Mouse (Mus musculus) embryo, embryonic 11.5 days (tissue): ENCODE results near the gene Eno4.
"Not testable (repeated sequence)": the region's sequence is repeated elsewhere in the genome, so short reads cannot be mapped to it uniquely, and the experiment has no call there.

ENCODE experiments used
- DNase-seq: peaks from one replicate; pipeline ENCODE4 v3.0.0-alpha.2; 2012; ENCODE audit warnings: low read depth, low spot score

Gene Eno4

DNA sequence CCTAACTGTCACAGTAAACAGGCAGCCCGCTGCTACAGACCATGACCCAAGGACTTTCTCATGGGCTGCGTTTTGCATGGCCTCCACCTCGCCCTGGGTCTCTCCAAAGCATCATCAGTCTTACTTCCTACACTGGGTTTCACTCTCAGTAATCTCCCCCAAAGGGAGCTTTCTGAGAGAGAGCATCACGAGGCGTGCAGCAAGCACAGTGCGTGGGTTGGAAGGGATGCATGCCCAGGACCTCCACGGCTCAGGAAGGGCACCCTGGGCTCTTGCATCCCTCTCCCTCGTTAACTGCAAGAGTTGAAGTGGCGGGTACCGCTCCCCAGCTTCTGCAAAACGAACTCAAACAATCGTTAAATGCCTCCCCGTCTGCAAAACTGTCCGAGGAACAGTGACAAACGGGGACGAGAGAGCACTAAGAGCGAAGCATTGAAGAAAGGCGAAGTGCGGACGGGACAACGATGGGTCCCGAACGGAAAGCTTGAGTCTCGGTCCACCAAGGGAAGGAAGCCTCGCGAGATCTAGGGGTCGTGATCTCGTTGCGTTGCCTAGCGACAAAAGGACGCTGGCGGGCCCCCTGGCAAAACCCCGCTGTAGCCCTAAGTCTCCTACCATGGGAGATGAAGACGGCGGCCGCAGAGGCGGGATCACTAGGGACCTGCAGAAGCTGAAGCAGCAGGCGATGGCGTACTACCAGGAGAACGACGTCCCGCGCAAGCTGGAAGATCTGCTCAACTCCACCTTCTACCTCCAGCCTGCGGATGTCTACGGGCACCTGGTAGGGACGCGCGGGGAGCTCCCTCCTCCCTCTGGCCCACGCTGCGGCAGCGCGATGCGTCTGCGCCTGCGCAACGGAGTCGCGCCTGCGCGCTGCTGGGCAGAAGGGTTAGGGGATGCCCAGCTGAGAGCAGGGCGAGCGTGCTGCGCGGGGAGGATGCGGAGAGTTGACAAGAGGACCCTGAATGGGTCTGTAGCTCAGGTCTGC is at the start of gene Eno4, which contains the start of gene Hspa12a:
Gene Eno4 (plus strand): TSS at position 585 of the 988 bp plus-strand sequence.
Gene Hspa12a (minus strand): TSS at position 814 of the 988 bp plus-strand sequence.
- peak; percentile 93 for DNase-seq

DNA sequence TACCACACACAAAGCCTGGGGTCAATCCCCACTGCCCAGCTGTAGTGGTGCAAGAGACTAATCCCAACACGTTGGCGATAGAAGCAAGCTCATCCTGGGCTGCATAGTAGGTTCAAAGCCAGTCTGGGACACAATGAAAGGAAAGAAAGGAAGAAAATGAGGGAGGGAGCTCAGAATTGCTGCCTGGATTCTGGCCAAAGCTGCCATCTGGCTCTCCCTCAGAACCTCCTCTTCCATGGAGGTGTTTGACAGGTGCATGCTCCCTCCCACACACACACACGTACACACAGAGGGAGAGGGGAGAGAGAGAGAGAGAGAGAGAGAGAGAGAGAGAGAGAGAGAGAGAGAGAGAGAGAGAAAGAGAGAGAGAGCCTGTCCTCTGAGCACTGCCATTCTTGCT is 47.0 kb upstream of the Eno4 start:
- no peak for DNase-seq

GRCm38 (mm10) chr19:58900471-58900870 is 42.8 kb upstream of the Eno4 start:
- not testable (repeated sequence) for DNase-seq

DNA sequence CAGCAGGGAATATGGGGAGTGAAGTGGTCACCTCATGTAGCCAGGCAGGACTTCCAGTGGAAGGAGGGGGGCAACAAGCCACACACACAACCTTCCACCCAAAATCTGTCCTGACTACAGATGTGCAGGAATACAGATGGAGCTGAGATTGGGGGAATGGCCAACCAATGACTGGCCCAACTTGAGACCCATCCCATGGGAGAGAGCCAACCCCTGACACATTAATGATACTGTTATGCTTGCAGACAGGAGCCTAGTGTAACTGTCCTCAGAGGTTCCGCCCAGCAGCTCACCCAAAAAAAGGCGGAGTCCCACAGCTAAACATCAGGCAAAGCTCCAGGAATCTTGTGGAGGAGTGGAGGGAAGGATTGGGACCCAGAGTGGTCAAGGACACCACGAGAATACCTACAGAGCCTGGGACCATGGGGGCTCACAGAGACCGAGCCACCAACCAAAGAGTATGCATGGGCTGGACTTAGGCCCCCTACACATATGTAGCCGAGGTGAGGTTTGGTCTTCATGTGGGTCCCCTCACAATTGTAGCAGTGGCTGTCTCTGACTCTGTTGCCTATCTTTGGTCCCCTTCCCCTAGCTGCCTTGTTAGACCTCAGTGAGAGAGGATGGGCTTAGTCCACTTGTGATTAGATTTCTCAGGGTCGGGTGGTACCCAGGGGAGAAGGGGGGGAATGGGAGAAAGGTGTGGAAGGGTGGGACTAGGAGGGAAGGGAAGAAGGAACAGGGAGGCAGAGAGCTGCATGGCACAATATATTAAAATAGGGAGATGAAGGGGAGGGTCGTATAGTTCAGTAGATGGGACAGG is 39.9 kb upstream of the Eno4 start:
- no peak for DNase-seq

GRCm38 (mm10) chr19:58903899-58904327 is 39.3 kb upstream of the Eno4 start:
- DNase-seq, result peak; percentile 65

GRCm38 (mm10) chr19:58906685-58907084 is 36.5 kb upstream of the Eno4 start:
- DNase-seq, result no peak

DNA sequence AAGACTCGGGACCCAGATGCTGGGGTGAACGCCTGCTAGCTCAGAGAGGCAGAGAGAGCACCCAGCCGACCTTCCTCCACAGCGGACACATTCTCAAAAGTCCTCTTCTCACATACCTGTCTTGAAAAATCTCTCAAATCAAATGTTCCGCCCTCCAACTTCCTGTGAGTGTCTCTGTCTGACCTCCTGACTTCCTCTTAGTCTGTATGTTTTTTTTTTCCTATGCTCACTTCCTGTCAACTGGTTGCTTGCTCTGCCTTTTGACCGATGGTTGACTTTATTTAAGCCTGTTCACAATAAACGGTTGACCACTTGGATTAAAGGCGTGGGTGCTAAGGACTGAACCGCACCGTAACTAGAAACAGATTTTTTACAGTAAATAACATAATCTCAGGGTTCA is 35.2 kb upstream of the Eno4 start:
- DNase-seq, result no peak

DNA sequence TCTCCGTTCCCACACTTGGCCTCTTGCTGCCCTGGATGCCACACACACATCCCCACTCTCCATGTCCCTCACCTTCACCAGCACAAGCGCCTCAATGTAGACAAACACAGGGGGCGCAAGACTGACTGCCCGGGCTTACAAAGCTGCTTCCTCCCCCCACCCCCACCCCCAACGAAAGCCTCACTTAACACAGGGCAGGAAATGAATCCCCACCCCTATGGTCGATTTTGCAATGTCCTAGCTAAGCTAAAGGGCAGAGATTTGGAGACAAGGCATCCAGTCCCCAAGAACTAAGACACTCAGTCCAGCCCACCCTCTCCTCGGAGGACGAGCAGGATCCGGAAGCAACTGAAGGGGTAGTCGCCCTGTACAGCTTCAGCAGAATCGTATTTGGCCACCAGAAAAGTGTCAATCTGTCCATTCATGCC is 32.3 kb upstream of the Eno4 start:
- peak; percentile 27 for DNase-seq

GRCm38 (mm10) chr19:58911386-58911785 is 31.8 kb upstream of the Eno4 start:
- peak; percentile 67 for DNase-seq

DNA sequence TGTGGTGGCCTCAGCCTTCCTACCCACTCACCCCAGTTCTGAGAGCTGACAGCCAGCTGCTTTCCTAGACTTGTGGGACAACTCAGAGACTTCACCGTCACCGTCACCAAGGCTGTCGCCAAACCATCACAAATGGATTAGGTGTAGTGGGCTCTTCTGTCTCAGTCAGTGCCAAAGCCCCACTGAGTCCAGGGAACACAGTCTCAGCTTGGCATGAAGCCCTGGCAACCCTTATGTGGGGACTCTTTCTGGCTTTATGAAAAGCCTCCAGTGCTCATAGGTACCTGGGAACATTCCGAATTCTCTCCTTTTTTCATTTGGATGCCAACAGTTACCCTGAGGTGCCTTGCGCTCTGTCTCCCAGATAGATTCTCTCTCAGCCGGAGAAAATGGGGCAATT is 29.9 kb upstream of the Eno4 start:
- no peak for DNase-seq

- DNase-seq, result no peak
These were observed 24.6 kb upstream of the Eno4 start for GRCm38 (mm10) chr19:58918597-58918996.

DNA sequence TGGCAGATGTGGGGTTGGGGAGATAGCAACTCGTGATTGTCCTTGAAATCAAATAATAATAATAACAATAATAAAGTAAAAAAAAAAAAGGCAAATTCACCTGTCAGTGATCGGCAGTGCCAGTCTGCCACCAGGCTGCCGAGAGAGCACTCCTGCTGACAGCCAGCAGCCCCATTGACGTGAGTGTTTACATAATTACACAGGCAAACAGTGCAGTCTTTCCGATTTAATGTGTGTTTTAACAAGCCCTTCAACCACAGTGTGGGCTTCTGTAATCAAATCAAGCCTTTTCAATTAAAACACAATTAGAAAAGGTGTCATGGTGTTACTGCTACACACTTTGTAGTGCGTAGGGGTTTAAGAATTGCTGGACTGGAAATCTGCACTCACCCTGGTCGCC is 24.1 kb upstream of the Eno4 start:
- no peak for DNase-seq

- no peak for DNase-seq
These were observed 12.0 kb upstream of the Eno4 start for GRCm38 (mm10) chr19:58931081-58931800.

- no peak for DNase-seq
These were observed 10.2 kb upstream of the Eno4 start for GRCm38 (mm10) chr19:58933062-58933461.

GRCm38 (mm10) chr19:58945959-58946358 is 2.7 kb downstream of the Eno4 start:
- no peak for DNase-seq

GRCm38 (mm10) chr19:58951521-58951920 is 8.3 kb downstream of the Eno4 start:
- DNase-seq, result no peak

DNA sequence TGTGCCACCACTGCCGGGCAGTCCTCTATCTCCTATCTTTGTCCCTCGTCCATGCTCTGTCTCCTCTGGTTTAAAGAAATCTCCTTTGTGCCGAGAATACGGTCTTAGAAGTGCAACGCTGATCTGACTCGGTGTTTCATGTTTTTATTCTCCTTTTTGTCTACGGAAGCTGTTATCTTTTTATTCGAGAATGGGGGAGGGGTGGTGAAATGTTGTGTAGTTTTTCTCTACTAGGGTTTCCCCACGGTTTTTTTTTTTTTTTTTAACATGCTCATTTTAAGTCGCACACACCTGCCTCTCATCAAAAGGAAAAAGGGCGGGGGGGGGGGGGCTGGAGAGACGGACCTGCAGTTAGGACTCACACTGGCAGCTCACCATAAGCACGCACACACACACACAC is 9.0 kb downstream of the Eno4 start:
- DNase-seq, result no peak

DNA sequence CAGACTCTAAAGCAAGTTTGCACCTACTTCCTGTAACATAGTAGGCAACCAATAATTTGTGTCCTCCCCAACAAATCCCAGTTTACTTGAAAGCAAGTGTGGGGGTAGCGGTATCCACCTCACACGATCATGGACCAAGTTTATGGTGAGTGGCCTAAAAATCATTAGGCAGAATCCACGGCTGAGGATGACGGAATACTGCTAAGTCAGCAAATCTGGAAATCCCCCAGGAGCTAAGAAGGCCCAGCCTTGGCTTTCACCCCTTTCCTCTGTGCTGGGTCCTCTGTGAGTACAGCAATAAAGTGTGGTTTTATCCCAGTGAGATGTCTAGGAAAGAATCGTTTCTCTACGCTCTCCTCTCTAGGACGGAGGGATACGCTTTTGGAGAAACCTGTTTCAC is 11.6 kb downstream of the Eno4 start:
- DNase-seq, result no peak

- no peak for DNase-seq
These were observed 19.8 kb downstream of the Eno4 start for GRCm38 (mm10) chr19:58963011-58963410.

- no peak for DNase-seq
These were observed 25.7 kb downstream of the Eno4 start for GRCm38 (mm10) chr19:58968731-58969506.

GRCm38 (mm10) chr19:58970826-58971225 is 27.6 kb downstream of the Eno4 start:
- no peak for DNase-seq
